Mouse (Mus musculus) kidney, embryonic 16.5 days (tissue): Measurements from ENCODE around the gene Pds5a. TPM values are rescaled to one million over a fixed set of nuclear protein-coding genes. Genes with fewer than 3 reads are reported as not detected.

ENCODE experiments used
- polyA plus RNA-seq: library from polyadenylated mRNA; unstranded; fragments of >200 nt; fragmentation: Nextera tagmentation; extraction: Ambion mirVana; gene quantifications from 2 replicates; pipeline ENCODE4 v1.2.1, GENCODE M21; 2015

The Pds5a gene
- polyA plus RNA-seq, 1 experiment from 2014 or later, result 56.2 TPM

Other genes with a start within 250 kb of the Pds5a start
- gene Gm43552, start 205.4 kb downstream of the Pds5a start, polyA plus RNA-seq, result not detected in 2 replicates
- 101 and 106 TPM in 2 replicates for gene Smim14, start 161.1 kb downstream of the Pds5a start, polyA plus RNA-seq
- 158 and 173 TPM in 2 replicates for gene Ube2k, start 161.0 kb downstream of the Pds5a start, polyA plus RNA-seq
- gene N4bp2, start 65.2 kb upstream of the Pds5a start, polyA plus RNA-seq, result 18.8 and 24.3 TPM in 2 replicates
- 0.80 and 0.84 TPM in 2 replicates for gene Rhoh, start 162.9 kb upstream of the Pds5a start, polyA plus RNA-seq
- gene Chrna9, start 236.6 kb upstream of the Pds5a start, polyA plus RNA-seq, result 0.30 and 0.31 TPM in 2 replicates